Mouse (Mus musculus) liver, embryonic 14.5 days (tissue): Measurements from ENCODE around the gene Agtpbp1.

Experiments
- CTCF ChIP-seq: IDR thresholded peaks from 2 replicates; pipeline ENCODE4 v1.5.1; 2016; ENCODE audit warnings: antibody characterized with exemption, low read depth, control low read depth
- EP300 ChIP-seq: IDR thresholded peaks from 2 replicates; pipeline ENCODE4 v1.6.1; 2016; ENCODE audit warnings: antibody characterized with exemption, low read depth

GRCm38 (mm10) chr13:59610437-59610836, 25.4 kb upstream of the Agtpbp1 start:
- no peak for TF ChIP-seq CTCF
- TF ChIP-seq EP300: no peak
